Comparison of ENCODE assay signal across 8 mouse cellular contexts in the genomic region with DNA sequence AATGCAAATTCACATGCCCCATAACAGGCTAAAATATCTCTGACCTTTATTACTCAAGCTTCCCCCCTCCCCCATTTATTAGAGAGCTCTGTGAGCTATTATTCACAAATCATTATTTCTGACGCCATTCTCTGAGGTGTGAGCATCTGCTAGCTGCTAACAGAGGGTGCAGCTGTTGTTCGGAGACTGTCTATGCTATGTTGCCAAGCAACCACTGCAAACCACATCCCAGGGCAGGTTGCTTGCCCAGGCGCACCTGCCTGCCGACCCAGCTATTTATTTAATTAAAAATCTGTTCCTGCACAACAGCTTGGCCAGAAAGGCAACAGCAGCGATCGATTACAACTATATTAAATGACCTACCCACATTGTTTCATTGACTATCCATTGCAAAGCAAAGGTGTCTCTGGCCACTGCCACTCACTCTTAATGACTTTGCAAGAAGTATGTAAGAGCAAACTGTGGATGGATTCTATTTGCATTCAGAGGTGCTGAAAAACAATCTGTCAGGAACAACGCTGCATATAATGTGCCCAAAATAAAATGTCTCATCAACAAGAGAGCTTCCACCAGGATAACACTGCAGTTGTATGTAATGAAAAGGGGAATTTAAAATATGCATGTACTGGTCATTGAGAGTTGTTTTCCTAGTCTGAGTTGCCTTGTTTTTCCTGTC.
A peak's percentile ranks its signal among the peaks of the same experiment; 100 is the strongest.
DNase-seq lines count a peak whose midpoint lies in the region; ATAC-seq lines count a peak whose summit lies in the region.

No protein-coding gene starts in this region.

- 45% methylated on average over 7 of the region's 7 CpGs for WGBS in intestine, embryonic 15.5 days
- WGBS in intestine, embryonic 16.5 days = 39% methylated on average over 7 of the region's 7 CpGs
- WGBS in forebrain, embryonic 12.5 days = 35% methylated on average over 7 of the region's 7 CpGs
- WGBS in limb, embryonic 10.5 days = 61% methylated on average over 7 of the region's 7 CpGs
- WGBS in neural tube, embryonic 15.5 days = 24% methylated on average over 7 of the region's 7 CpGs

- no peaks in the 10 kb centered on the region for H3K9me3 ChIP-seq in intestine, embryonic 15.5 days
- H3K9me3 ChIP-seq in intestine, embryonic 16.5 days (ENCODE audit: control insufficient read depth, low read length) = no peaks in the 10 kb centered on the region
- H3K9me3 ChIP-seq in forebrain, embryonic 12.5 days = no peaks in the 10 kb centered on the region
- H3K9me3 ChIP-seq in limb, embryonic 10.5 days (replicated peaks) = no peaks in the 10 kb centered on the region
- H3K9me3 ChIP-seq in neural tube, embryonic 15.5 days (replicated peaks) = no peaks in the 10 kb centered on the region

- no peak overlapping the region for H3K4me2 ChIP-seq in intestine, embryonic 15.5 days (replicated peaks)
- H3K4me2 ChIP-seq in intestine, embryonic 16.5 days (ENCODE audit: low read depth, low read length) = no peak overlapping the region
- H3K4me2 ChIP-seq in forebrain, embryonic 12.5 days = peak overlapping the region; percentile 11; the same call in 1 of the 2 replicates
- peak overlapping the region; percentile 38 for H3K4me2 ChIP-seq in neural tube, embryonic 15.5 days

- no peak overlapping the region for H3K9ac ChIP-seq in intestine, embryonic 15.5 days
- no peak overlapping the region for H3K9ac ChIP-seq in intestine, embryonic 16.5 days (ENCODE audit: low read depth, low read length)
- no peak overlapping the region for H3K9ac ChIP-seq in forebrain, embryonic 12.5 days
- H3K9ac ChIP-seq in neural tube, embryonic 15.5 days (replicated peaks) = no peak overlapping the region

- peak; percentile 46 for DNase-seq in limb, embryonic 10.5 days (ENCODE audit: low spot score)
- DNase-seq in thymus, postnatal 10 days (ENCODE audit: low spot score in 2 of 2) = no peak
- no peak for DNase-seq in adrenal gland, postnatal 14 days
- DNase-seq in liver = no peak

- no peak overlapping the region for H3K4me3 ChIP-seq in intestine, embryonic 15.5 days (replicated peaks)
- H3K4me3 ChIP-seq in intestine, embryonic 16.5 days (ENCODE audit: low read length) = no peak overlapping the region
- no peak overlapping the region for H3K4me3 ChIP-seq in forebrain, embryonic 12.5 days (replicated peaks)
- no peak overlapping the region for H3K4me3 ChIP-seq in limb, embryonic 10.5 days
- H3K4me3 ChIP-seq in neural tube, embryonic 15.5 days (replicated peaks) = 0 out of 2 replicates have a peak overlapping the region, but pooled peaks have one; percentile 2

- no peaks in the 10 kb centered on the region for H3K4me1 ChIP-seq in intestine, embryonic 15.5 days (replicated peaks)
- H3K4me1 ChIP-seq in intestine, embryonic 16.5 days (ENCODE audit: control insufficient read depth, insufficient read depth, low read length) = 0 out of 2 replicates have a peak, but pooled peaks cover 2% of the 10 kb centered on the region
- peaks cover 4% of the 10 kb centered on the region; the same call in 1 of the 2 replicates for H3K4me1 ChIP-seq in forebrain, embryonic 12.5 days
- H3K4me1 ChIP-seq in limb, embryonic 10.5 days = peaks cover 4% of the 10 kb centered on the region; the same call in 1 of the 2 replicates
- H3K4me1 ChIP-seq in neural tube, embryonic 15.5 days = peaks cover 6% of the 10 kb centered on the region

- no peak overlapping the region for H3K27ac ChIP-seq in intestine, embryonic 15.5 days
- no peak overlapping the region for H3K27ac ChIP-seq in intestine, embryonic 16.5 days (ENCODE audit: low read length)
- peak overlapping the region; percentile 78 for H3K27ac ChIP-seq in forebrain, embryonic 12.5 days
- no peak overlapping the region for H3K27ac ChIP-seq in limb, embryonic 10.5 days
- H3K27ac ChIP-seq in neural tube, embryonic 15.5 days (replicated peaks) = 0 out of 2 replicates have a peak overlapping the region, but pooled peaks have one; percentile 38

- H3K36me3 ChIP-seq in intestine, embryonic 15.5 days = no peaks in the 10 kb centered on the region
- no peaks in the 10 kb centered on the region for H3K36me3 ChIP-seq in intestine, embryonic 16.5 days (ENCODE audit: control insufficient read depth, insufficient read depth, low read length)
- no peaks in the 10 kb centered on the region for H3K36me3 ChIP-seq in forebrain, embryonic 12.5 days (replicated peaks)
- no peaks in the 10 kb centered on the region for H3K36me3 ChIP-seq in limb, embryonic 10.5 days
- no peaks in the 10 kb centered on the region for H3K36me3 ChIP-seq in neural tube, embryonic 15.5 days

- 0 out of 2 replicates have a peak, but pooled peaks have one; percentile 34 for ATAC-seq in intestine, embryonic 15.5 days
- no peak for ATAC-seq in intestine, embryonic 16.5 days
- peak; percentile 95 for ATAC-seq in forebrain, embryonic 12.5 days (ENCODE audit: low FRiP score)
- ATAC-seq in neural tube, embryonic 15.5 days (ENCODE audit: low FRiP score) = peak; percentile 95

- no peaks in the 10 kb centered on the region for H3K27me3 ChIP-seq in intestine, embryonic 15.5 days (replicated peaks)
- no peaks in the 10 kb centered on the region for H3K27me3 ChIP-seq in intestine, embryonic 16.5 days (replicated peaks; ENCODE audit: control insufficient read depth, insufficient read depth, low read length)
- no peaks in the 10 kb centered on the region for H3K27me3 ChIP-seq in forebrain, embryonic 12.5 days
- H3K27me3 ChIP-seq in limb, embryonic 10.5 days (ENCODE audit: low read depth, poor library complexity, severe bottlenecking) = no peaks in the 10 kb centered on the region
- H3K27me3 ChIP-seq in neural tube, embryonic 15.5 days (replicated peaks) = no peaks in the 10 kb centered on the region

Comparison
In these comparisons a context has a peak if more than half of its experiments do, and no peak if none do; other contexts are left out.
1. H3K27ac ChIP-seq: peak in forebrain, embryonic 12.5 days (single experiment) and neural tube, embryonic 15.5 days (single experiment); none in intestine, embryonic 15.5 days (single experiment), intestine, embryonic 16.5 days (single experiment) and limb, embryonic 10.5 days (single experiment).
2. H3K4me2 ChIP-seq: peak in forebrain, embryonic 12.5 days (single experiment) and neural tube, embryonic 15.5 days (single experiment); none in intestine, embryonic 15.5 days (single experiment) and intestine, embryonic 16.5 days (single experiment).